Mouse (Mus musculus): ENCODE measurements around the gene Pak1ip1.

DNA sequence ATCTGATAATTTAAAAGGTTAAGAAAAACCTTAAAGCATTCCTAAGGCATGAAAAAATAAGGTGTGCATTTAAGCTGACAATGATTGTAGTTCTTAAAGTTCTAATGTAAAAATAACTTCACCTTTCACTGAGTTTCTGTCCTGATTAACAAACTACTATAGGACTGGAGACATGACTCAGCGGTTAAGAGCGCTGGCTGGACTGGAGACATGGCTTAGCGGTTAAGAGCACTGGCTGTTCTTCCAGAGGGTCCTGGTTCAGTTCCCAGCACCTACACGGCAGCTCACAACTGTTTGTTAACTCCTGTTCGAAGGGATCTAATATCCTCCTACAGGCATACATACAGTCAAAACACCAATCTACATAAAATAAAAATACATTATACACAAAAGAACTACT, 1.2 kb downstream of the Pak1ip1 start:
- TF ChIP-seq POLR2A (IDR thresholded peaks at IDR 0.05; ENCODE audit: low read depth, low read length) (no peak), CTCF (IDR thresholded peaks at IDR 0.05; ENCODE audit: extremely low read depth, insufficient read depth, insufficient read length, insufficient replicate concordance) (no peak)
